Mouse (Mus musculus): ENCODE measurements around the gene Cox5a. TPM values are rescaled to one million over a fixed set of nuclear protein-coding genes. Genes with fewer than 3 reads are reported as not detected.
A peak's percentile ranks its signal among the peaks of the same experiment; 100 is the strongest.

The Cox5a gene
- polyA plus RNA-seq, 1 experiment from 2014 or later, result 781 TPM

- Histone ChIP-seq H3K36me3 (no peaks in the 10 kb centered on the region), H3K4me1 (replicated peaks) (peaks cover 53% of the 10 kb centered on the region), H3K27me3 (ENCODE audit: insufficient read depth, poor library complexity, severe bottlenecking) (peaks cover 75% of the 10 kb centered on the region), H3K4me3 (peak overlapping the region; percentile 57; the same call in 1 of the 2 replicates), H3K27ac (no peak overlapping the region), H3K9me3 (no peaks in the 10 kb centered on the region)
- 44% methylated on average over 10 of the region's 10 CpGs for WGBS
- DNase-seq (ENCODE audit: low spot score), result no peak
These were observed 16.2 kb upstream of the Cox5a start for GRCm38 (mm10) chr9:57504891-57505290.

- no peaks in the 10 kb centered on the region for H3K9me3 ChIP-seq
- WGBS, result 8% methylated on average over 8 of the region's 8 CpGs
- no peak overlapping the region for H3K27ac ChIP-seq
- H3K4me1 ChIP-seq (replicated peaks), result peaks cover 58% of the 10 kb centered on the region
- 0 out of 2 replicates have a peak overlapping the region, but pooled peaks have one; percentile 14 for H3K4me3 ChIP-seq
- no peaks in the 10 kb centered on the region for H3K36me3 ChIP-seq
- DNase-seq (ENCODE audit: low spot score), result peak; percentile 44
- H3K27me3 ChIP-seq (ENCODE audit: insufficient read depth, poor library complexity, severe bottlenecking), result peaks cover 67% of the 10 kb centered on the region
These were observed 15.4 kb upstream of the Cox5a start for GRCm38 (mm10) chr9:57505700-57506099.

GRCm38 (mm10) chr9:57510577-57510976 lies 10.5 kb upstream of the Cox5a start:
- no peaks in the 10 kb centered on the region for H3K36me3 ChIP-seq
- H3K27me3 ChIP-seq (ENCODE audit: insufficient read depth, poor library complexity, severe bottlenecking), result peaks cover 18% of the 10 kb centered on the region
- H3K27ac ChIP-seq, result no peak overlapping the region
- no peaks in the 10 kb centered on the region for H3K9me3 ChIP-seq
- no peak for DNase-seq (ENCODE audit: low spot score)
- peaks cover 15% of the 10 kb centered on the region for H3K4me1 ChIP-seq (replicated peaks)
- WGBS, result 47% methylated on average over 2 of the region's 2 CpGs
- H3K4me3 ChIP-seq, result no peak overlapping the region

GRCm38 (mm10) chr9:57517113-57517512 lies 4.0 kb upstream of the Cox5a start:
- Histone ChIP-seq H3K4me3 (no peak overlapping the region), H3K36me3 (no peaks in the 10 kb centered on the region), H3K4me1 (replicated peaks) (peaks cover 13% of the 10 kb centered on the region), H3K27me3 (ENCODE audit: insufficient read depth, poor library complexity, severe bottlenecking) (no peaks in the 10 kb centered on the region), H3K9me3 (no peaks in the 10 kb centered on the region), H3K27ac (peak overlapping the region; percentile 46)
- WGBS, result 11% methylated on average over 3 of the region's 3 CpGs
- peak; percentile 73 for DNase-seq (ENCODE audit: low spot score)

- Histone ChIP-seq H3K27me3 (ENCODE audit: insufficient read depth, poor library complexity, severe bottlenecking) (no peaks in the 10 kb centered on the region), H3K4me3 (peak overlapping the region; percentile 95), H3K4me1 (replicated peaks) (peaks cover 33% of the 10 kb centered on the region), H3K36me3 (no peaks in the 10 kb centered on the region), H3K9me3 (no peaks in the 10 kb centered on the region), H3K27ac (peak overlapping the region; percentile 98)
- no peak for DNase-seq (ENCODE audit: low spot score)
- WGBS, result 24% methylated on average over 16 of the region's 16 CpGs
These were observed 559 bp upstream of the Cox5a start for GRCm38 (mm10) chr9:57520375-57521055.

- 59% methylated on average over 7 of the region's 7 CpGs for WGBS
- peak overlapping the region; percentile 98 for H3K27ac ChIP-seq
- DNase-seq (ENCODE audit: low spot score), result no peak
- peak overlapping the region; percentile 95 for H3K4me3 ChIP-seq
- H3K4me1 ChIP-seq (replicated peaks), result peaks cover 26% of the 10 kb centered on the region
- H3K9me3 ChIP-seq, result no peaks in the 10 kb centered on the region
- no peaks in the 10 kb centered on the region for H3K36me3 ChIP-seq
- H3K27me3 ChIP-seq (ENCODE audit: insufficient read depth, poor library complexity, severe bottlenecking), result no peaks in the 10 kb centered on the region
These were observed 1.2 kb downstream of the Cox5a start for GRCm38 (mm10) chr9:57522114-57522860.

GRCm38 (mm10) chr9:57522861-57523246 lies 1.8 kb downstream of the Cox5a start:
- no peaks in the 10 kb centered on the region for H3K9me3 ChIP-seq
- no peaks in the 10 kb centered on the region for H3K27me3 ChIP-seq (ENCODE audit: insufficient read depth, poor library complexity, severe bottlenecking)
- H3K27ac ChIP-seq, result no peak overlapping the region
- no peak for DNase-seq (ENCODE audit: low spot score)
- H3K4me1 ChIP-seq (replicated peaks), result peaks cover 25% of the 10 kb centered on the region
- H3K4me3 ChIP-seq, result peak overlapping the region; percentile 95
- 82% methylated on average over 4 of the region's 4 CpGs for WGBS
- no peaks in the 10 kb centered on the region for H3K36me3 ChIP-seq

- H3K4me3 ChIP-seq, result no peak overlapping the region
- no peaks in the 10 kb centered on the region; the same call in 1 of the 2 replicates for H3K36me3 ChIP-seq
- peaks cover 28% of the 10 kb centered on the region for H3K4me1 ChIP-seq (replicated peaks)
- no peaks in the 10 kb centered on the region for H3K9me3 ChIP-seq
- DNase-seq (ENCODE audit: low spot score), result no peak
- WGBS, result 93% methylated on average over 1 of the region's 1 CpGs
- H3K27me3 ChIP-seq (ENCODE audit: insufficient read depth, poor library complexity, severe bottlenecking), result no peaks in the 10 kb centered on the region
- no peak overlapping the region for H3K27ac ChIP-seq
These were observed 2.7 kb downstream of the Cox5a start for GRCm38 (mm10) chr9:57523754-57524153.

- Histone ChIP-seq H3K27me3 (ENCODE audit: insufficient read depth, poor library complexity, severe bottlenecking) (no peaks in the 10 kb centered on the region), H3K27ac (no peak overlapping the region), H3K36me3 (peaks cover 7% of the 10 kb centered on the region), H3K4me1 (replicated peaks) (peaks cover 29% of the 10 kb centered on the region), H3K9me3 (no peaks in the 10 kb centered on the region), H3K4me3 (no peak overlapping the region)
- DNase-seq (ENCODE audit: low spot score), result no peak
These were observed 3.4 kb downstream of the Cox5a start for GRCm38 (mm10) chr9:57524439-57524838.

GRCm38 (mm10) chr9:57525516-57525915 lies 4.4 kb downstream of the Cox5a start:
- peaks cover 29% of the 10 kb centered on the region for H3K4me1 ChIP-seq (replicated peaks)
- WGBS, result 93% methylated on average over 2 of the region's 2 CpGs
- no peak overlapping the region for H3K4me3 ChIP-seq
- H3K27me3 ChIP-seq (ENCODE audit: insufficient read depth, poor library complexity, severe bottlenecking), result no peaks in the 10 kb centered on the region
- no peak for DNase-seq (ENCODE audit: low spot score)
- H3K9me3 ChIP-seq, result no peaks in the 10 kb centered on the region
- H3K36me3 ChIP-seq, result peaks cover 17% of the 10 kb centered on the region
- H3K27ac ChIP-seq, result no peak overlapping the region

- Histone ChIP-seq H3K36me3 (peaks cover 25% of the 10 kb centered on the region), H3K27ac (no peak overlapping the region), H3K27me3 (ENCODE audit: insufficient read depth, poor library complexity, severe bottlenecking) (no peaks in the 10 kb centered on the region), H3K9me3 (no peaks in the 10 kb centered on the region), H3K4me3 (no peak overlapping the region), H3K4me1 (replicated peaks) (peaks cover 29% of the 10 kb centered on the region)
- no peak for DNase-seq (ENCODE audit: low spot score)
These were observed 5.4 kb downstream of the Cox5a start for GRCm38 (mm10) chr9:57526435-57526834.

- peaks cover 8% of the 10 kb centered on the region for H3K4me1 ChIP-seq (replicated peaks)
- WGBS, result 81% methylated on average over 1 of the region's 1 CpGs
- no peaks in the 10 kb centered on the region for H3K27me3 ChIP-seq (ENCODE audit: insufficient read depth, poor library complexity, severe bottlenecking)
- H3K36me3 ChIP-seq, result peaks cover 63% of the 10 kb centered on the region
- DNase-seq (ENCODE audit: low spot score), result no peak
- H3K4me3 ChIP-seq, result no peak overlapping the region
- no peaks in the 10 kb centered on the region for H3K9me3 ChIP-seq
- no peak overlapping the region for H3K27ac ChIP-seq
These were observed 10.9 kb downstream of the Cox5a start for GRCm38 (mm10) chr9:57531946-57532345.

- Histone ChIP-seq H3K27me3 (ENCODE audit: insufficient read depth, poor library complexity, severe bottlenecking) (no peaks in the 10 kb centered on the region), H3K27ac (no peak overlapping the region), H3K36me3 (peaks cover 65% of the 10 kb centered on the region), H3K4me1 (replicated peaks) (peaks cover 28% of the 10 kb centered on the region), H3K9me3 (no peaks in the 10 kb centered on the region), H3K4me3 (peak overlapping the region; percentile 94; the same call in 1 of the 2 replicates)
- 87% methylated on average over 5 of the region's 5 CpGs for WGBS
- no peak for DNase-seq (ENCODE audit: low spot score)
These were observed 15.3 kb downstream of the Cox5a start for GRCm38 (mm10) chr9:57536362-57536761.

Measured in hindbrain, embryonic 10.5 days (tissue).